Mouse (Mus musculus) 3T3-L1 (cell line): ENCODE data around the gene Gmds.

Experiments used
- DNase-seq: peaks from one replicate; pipeline ENCODE4 v3.0.0-alpha.2; 2015; ENCODE audit warnings: low read depth, low spot score

The Gmds gene

DNA sequence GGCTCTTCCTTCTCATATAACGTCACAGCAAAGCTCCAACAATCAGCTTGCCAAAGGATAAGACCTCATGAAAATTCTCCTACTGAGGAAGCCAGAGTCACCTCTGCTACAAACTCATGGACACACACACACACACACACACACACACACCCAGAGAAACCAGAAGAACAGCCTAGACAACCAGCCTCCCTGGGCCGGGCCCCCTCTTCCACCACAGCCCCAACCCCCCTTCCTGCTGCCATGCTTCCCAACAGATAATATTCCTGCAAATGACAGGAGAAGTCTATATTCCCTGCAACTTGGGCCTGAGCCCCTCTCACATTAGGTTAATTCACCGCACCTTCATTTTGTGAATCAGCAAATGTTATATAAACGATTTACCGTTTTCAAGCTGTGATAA, 545.4 kb downstream of the Gmds start:
- DNase-seq, result no peak

DNA sequence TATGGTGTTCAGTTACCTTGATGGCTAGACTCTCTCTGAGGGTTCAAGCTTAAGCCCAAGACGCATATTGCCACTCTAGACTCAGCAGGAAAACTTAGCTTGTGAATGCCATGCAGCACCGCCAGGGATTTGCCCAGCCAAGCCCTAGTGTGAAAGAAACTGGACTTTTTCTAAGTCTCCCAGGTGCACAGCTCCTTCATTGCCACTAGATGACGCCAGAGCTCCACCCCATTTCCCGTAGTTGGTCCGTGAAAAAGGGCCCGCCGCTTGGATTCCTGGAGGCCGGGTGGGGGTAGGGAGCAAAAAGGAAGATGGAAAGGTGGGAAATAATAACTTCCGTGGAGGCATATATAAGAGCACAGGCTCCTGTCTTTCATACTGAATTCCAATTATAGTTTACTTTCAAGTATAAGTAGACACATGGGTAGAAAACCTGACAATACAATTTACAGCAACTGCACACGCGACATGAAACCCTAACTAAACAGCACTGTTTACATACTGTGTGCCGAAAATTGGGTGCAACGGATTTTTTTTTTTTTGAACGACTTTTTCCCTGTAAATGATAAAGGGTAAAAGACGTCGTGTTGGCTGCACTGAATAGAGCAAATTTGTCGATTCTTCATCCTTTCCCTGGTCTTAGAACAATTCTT, 545.9 kb downstream of the Gmds start:
- DNase-seq, result peak; percentile 81

DNA sequence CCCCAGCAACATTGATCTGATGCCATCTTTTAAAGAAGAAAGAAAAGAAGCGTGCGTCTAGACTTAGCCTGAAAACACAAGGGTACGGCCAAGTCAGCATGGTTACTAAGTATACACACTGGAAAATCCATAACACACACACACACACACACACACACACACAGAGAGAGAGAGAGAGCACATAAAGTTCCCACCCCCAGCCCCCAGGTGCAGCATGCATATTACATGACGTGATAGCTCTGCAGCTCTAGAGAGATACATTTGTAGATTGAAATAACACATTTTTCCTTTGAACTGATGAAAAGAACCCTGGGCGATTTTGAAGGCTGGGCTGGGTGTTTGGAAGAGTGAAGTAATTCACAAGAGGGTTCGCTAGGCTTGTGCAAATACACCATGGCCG, 553.8 kb downstream of the Gmds start:
- no peak for DNase-seq

DNA sequence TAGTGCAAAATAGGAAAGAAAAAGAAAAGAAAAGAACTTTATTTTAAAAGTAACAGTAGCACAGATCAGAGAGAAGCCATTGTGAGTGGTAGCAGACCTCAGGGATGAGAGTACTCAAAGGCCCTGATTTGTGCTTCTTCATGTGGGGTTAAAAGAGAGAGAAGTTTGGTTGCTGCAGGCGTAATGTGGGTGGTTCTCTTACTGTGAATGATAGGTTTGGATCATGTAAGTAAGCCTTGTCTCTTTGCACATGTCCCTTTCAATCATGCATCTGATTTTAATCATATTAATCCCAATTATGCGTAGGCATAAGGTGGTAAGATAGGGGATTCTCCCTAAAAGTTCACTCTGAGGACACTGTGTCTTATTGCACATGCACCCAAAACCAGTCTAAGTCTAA, 556.5 kb downstream of the Gmds start:
- DNase-seq, result no peak

DNA sequence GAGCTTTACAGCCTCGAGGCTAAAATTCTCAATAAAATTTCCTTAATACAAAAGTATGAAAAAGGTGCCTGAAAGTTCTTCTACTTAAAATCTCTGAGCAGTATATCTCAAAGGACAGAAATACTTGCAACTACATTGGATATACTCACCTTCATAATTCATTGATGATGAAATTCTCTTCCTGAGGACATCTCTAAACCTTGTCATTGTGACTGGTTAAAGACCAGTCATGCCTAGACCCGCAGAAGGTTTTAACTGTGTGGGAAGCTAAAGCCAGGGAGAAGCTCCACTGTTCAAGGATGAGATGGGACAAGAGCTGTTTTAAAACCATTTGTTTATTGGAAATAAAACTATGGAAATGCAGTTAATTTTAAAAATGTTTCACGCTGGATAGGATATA, 558.2 kb downstream of the Gmds start:
- no peak for DNase-seq

DNA sequence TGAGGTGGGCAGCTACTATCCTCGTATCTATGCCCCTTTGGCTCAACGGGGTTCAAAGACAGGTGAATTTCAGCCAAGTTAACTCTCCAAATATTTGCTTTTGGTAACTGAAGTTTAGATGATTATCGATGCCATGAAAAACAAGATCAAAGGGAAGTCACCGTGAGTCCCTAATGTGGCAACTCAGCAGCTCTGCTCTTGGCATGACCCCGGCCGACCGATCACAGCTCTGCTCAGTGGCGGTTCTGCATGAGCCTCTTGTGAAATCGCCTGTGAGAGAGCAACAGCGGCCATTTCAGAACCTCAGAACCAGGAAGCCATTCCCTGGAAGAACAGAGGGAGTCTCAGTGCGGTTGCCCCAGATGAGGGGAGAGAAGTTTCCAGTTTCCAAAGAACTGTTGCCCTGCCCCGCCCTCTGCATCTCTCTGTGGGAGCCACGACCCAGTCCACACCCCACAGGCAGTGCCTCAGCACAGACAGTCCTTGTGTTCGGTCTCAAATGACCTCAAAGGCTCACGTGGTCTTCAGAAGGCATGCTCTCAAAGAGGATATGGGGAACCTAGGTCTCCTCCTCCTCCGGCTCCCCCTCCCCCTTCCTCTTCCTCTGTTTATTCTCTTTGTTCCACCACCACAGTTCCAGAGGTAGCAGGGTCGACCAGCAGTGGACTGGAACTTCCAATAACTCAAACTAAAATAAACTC, 559.1 kb downstream of the Gmds start:
- no peak for DNase-seq

DNA sequence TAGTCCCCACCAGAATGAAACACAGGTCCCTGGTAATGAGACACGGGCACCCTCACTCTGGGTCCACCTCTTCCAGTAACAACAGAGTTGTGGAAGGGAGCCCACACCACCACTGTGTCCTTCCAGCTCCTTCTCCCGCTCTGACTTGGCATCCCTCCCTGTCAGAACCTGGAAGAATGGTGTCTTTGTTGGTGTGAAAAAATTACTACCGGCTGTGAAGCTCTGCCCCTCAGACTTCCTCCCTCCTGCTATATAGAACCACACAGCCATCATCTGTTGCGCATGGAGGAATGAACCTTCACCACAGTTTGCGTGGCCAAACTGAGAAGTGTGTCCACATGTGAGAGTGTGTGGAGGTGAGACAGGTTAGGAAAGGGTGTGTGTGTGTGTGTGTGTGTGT, 562.8 kb downstream of the Gmds start:
- DNase-seq, result no peak

DNA sequence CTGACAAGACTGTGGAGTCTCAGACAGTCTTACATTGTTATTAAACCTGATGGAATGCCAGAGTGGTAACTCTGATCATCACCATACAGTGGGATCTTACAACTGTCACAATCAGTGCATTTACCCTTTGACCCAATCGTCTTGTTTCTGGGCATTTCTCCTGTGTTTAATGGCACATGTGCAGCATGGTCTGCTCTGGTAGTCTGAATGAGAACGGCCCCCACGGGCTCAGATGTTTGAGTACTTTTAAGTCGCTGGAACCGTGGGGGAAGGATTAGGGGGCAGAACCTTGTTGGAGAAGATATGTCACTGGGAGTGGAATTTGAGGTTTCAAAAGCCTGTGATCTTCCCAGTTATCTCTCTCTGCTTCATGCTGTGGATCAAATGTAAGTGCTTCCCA, 565.7 kb downstream of the Gmds start:
- no peak for DNase-seq
